Mouse (Mus musculus): ENCODE data around the gene Rpa2.

DNA sequence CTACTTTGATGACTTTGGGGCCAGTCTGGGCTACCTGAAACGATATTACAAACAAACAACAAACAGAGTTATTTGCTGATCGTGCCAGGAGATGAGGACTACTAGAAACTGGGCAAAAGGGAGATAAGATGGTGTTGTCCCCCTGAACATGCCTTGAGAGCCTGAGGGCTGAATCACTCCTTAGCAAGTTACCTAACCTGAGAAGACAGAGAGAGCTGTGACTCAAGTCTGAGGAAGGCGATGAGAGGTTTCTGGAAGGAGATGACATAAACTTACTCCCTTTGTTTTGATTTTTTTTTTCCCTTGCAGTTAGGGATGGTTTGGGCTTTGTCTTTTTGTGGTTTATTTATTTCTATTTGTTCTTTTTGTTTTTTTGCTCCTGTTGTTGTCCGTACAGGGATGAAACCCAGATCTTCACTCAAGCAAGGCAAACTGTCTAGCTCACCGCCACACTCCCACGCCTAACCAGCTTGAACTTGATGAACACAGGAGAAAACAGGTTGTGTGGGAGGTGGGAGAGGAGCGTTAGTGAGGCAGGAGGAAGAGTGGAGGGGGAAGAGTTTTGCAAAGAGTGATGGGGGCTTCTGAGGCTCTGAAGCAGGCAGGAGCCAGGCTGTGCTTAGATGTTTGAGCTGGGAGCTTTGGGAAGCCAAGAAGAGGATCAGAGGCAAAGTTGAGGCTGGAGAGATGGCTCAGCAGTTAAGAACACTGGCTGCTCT is 10.3 kb upstream of the Rpa2 start:
- TF ChIP-seq CTCF (IDR thresholded peaks at IDR 0.05; ENCODE audit: low read depth): no peak
- no peak for TF ChIP-seq EP300 (IDR thresholded peaks at IDR 0.05; ENCODE audit: low read depth)
